Mouse (Mus musculus) heart, adult 2 months (tissue): ENCODE data around the gene Tada1. TPM values are rescaled to one million over a fixed set of nuclear protein-coding genes. Genes with fewer than 3 reads are reported as not detected.

Source experiments
- DNase-seq, 2 experiments: peaks; one replicate each; pipeline ENCODE4 v3.0.0; 2021
- H3K27ac ChIP-seq: fragments of 200-600 bp; 2 replicates; pipeline ENCODE4 v1.8.1; 2022
- H3K27me3 ChIP-seq: fragments of 200-500 bp; 2 replicates; pipeline ENCODE4 v1.6.1; 2012; ENCODE audit warnings: mild to moderate bottlenecking, low read length, inconsistent platforms, mixed read lengths; ENCODE audit not compliant: control insufficient read depth, insufficient read depth
- H3K36me3 ChIP-seq: fragments of 200-500 bp; 2 replicates; pipeline ENCODE4 v1.6.1; 2012; ENCODE audit warnings: low read length, inconsistent platforms; ENCODE audit not compliant: control insufficient read depth, insufficient read depth
- H3K4me1 ChIP-seq: fragments of 200-500 bp; 2 replicates; pipeline ENCODE4 v1.6.1; 2011; ENCODE audit warnings: low read length; ENCODE audit not compliant: control insufficient read depth, insufficient read depth
- H3K4me3 ChIP-seq: fragments of 200-600 bp; 2 replicates; pipeline ENCODE4 v1.8.1; 2022
- H3K79me2 ChIP-seq: fragments of 200-500 bp; replicated peaks from 2 replicates; pipeline ENCODE4 v1.6.1; 2012; ENCODE audit warnings: mild to moderate bottlenecking, inconsistent platforms, low read length, moderate library complexity, mixed read lengths; ENCODE audit not compliant: control insufficient read depth, insufficient read depth
- H3K9ac ChIP-seq: fragments of 200-500 bp; 2 replicates; pipeline ENCODE4 v1.6.1; 2012; ENCODE audit warnings: low read depth, mild to moderate bottlenecking, control low read depth, inconsistent platforms, low read length, mixed read lengths
- CTCF ChIP-seq: fragments of 200-600 bp; IDR thresholded peaks from 2 replicates; pipeline ENCODE4 v1.8.1; 2022; ENCODE audit warnings: antibody characterized with exemption, mild to moderate bottlenecking, moderate library complexity
- EP300 ChIP-seq: fragments of 200-500 bp; IDR thresholded peaks from 2 replicates; pipeline ENCODE4 v1.6.1; 2011; ENCODE audit warnings: low read depth, low read length, control low read depth; ENCODE audit not compliant: insufficient read depth
- POLR2A ChIP-seq: fragments of 200-500 bp; IDR thresholded peaks from 2 replicates; pipeline ENCODE4 v1.6.1; 2011; ENCODE audit warnings: mild to moderate bottlenecking, low read depth, low read length, control low read depth; ENCODE audit not compliant: insufficient read depth
- WGBS: fragments of 180-500 bp; shearing (Covaris S2); methylation state at CpG from one replicate; pipeline ENCODE4 v1.1.7; 2018; 5-methylcytosine and 5-hydroxymethylcytosine counted together
- intact Hi-C: fragments of 180-260 bp; cut with DNase I; formaldehyde crosslinking; loops from one replicate; pipeline ENCODE4 v1.15.1; 2025
- polyA plus RNA-seq: library from polyadenylated mRNA; depleted of rRNA; stranded (reverse); fragments of >200 nt; gene quantifications from 2 replicates; pipeline ENCODE4 v1.2.3, GENCODE M21; 2012
- total RNA-seq, 2 experiments: library from RNA; stranded (reverse); gene quantifications; 2 replicates each; pipeline ENCODE4 v1.2.3; 2021

Gene Tada1
- total and polyA plus RNA-seq, 3 experiments = 6.6 to 9.2 (median 8.5) TPM

DNA sequence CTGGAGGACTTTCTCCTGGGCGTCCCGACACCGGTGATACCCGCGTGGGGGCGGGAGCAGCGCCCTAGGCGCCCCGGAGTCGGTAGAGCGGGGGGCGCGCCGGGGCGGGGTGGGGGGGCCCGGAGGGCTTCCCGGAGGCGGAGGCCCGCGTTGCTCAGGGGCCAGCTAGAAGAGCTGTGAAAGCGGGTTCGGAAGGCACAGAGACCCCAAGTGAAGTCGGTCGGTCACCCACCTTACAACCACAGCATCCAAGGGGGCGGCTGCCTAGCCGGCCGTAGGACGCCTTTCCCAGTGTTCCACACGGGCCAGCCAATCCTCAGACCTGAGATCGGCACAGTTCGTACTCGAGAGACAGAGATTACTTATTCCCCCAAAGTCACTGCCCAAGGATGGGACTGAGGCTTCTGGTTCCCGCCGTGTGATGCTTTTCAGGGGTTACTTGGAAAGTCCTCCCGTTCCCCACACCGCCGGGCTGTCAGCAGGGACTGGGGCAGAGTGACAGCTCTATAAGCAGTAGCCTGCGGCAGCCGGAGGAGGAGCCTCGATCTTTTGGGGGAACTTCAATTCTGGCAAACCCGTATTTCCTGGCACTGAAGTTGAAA is 834 bp downstream of the Tada1 start:
- Histone ChIP-seq H3K4me1 (peaks cover 11% of the 10 kb centered on the region), H3K9ac (peak overlapping the region; percentile 88), H3K27me3 (no peaks in the 10 kb centered on the region), H3K4me3 (peak overlapping the region; percentile 97), H3K36me3 (peaks cover 5% of the 10 kb centered on the region; the same call in 1 of the 2 replicates), H3K79me2 (peaks cover 2% of the 10 kb centered on the region; the same call in 1 of the 2 replicates), H3K27ac (peak overlapping the region; percentile 99)
- peak; percentile 78 for DNase-seq
- TF ChIP-seq CTCF (peak; percentile 19; the same call in 1 of the 2 replicates), POLR2A (peak; percentile 68), EP300 (no peak)
- intact Hi-C loops = loop anchor here (1.0 to 10.0 kb wide), 3 partner anchors 30 to 915 kb away; partner anchors contain the start of genes Dcaf6, Mpc2, Pogk and Pou2f1
- under 1% methylated on average over 37 of the region's 41 CpGs for WGBS

- no peak overlapping the region for H3K4me3 ChIP-seq
- H3K27ac ChIP-seq = no peak overlapping the region
- H3K79me2 ChIP-seq = peaks cover 2% of the 10 kb centered on the region; the same call in 1 of the 2 replicates
- 41% methylated on average over 10 of the region's 10 CpGs for WGBS
- intact Hi-C loops = no loop called here
- H3K9ac ChIP-seq = peak overlapping the region; percentile 26; the same call in 1 of the 2 replicates
- H3K4me1 ChIP-seq = peaks cover 11% of the 10 kb centered on the region
- no peaks in the 10 kb centered on the region for H3K27me3 ChIP-seq
- no peak for DNase-seq
- no peak for TF ChIP-seq POLR2A
- TF ChIP-seq CTCF = no peak
- no peak for TF ChIP-seq EP300
- peaks cover 5% of the 10 kb centered on the region; the same call in 1 of the 2 replicates for H3K36me3 ChIP-seq
Observed at GRCm38 (mm10) chr1:166381336-166381735, 2.4 kb downstream of the Tada1 start.

GRCm38 (mm10) chr1:166381821-166382220 is 2.9 kb downstream of the Tada1 start:
- TF ChIP-seq CTCF (no peak), POLR2A (no peak), EP300 (no peak)
- Histone ChIP-seq H3K79me2 (peaks cover 2% of the 10 kb centered on the region; the same call in 1 of the 2 replicates), H3K9ac (no peak overlapping the region), H3K27ac (no peak overlapping the region), H3K4me1 (peaks cover 11% of the 10 kb centered on the region), H3K27me3 (no peaks in the 10 kb centered on the region), H3K36me3 (peaks cover 5% of the 10 kb centered on the region; the same call in 1 of the 2 replicates), H3K4me3 (no peak overlapping the region)
- WGBS = 43% methylated on average over 5 of the region's 5 CpGs
- intact Hi-C loops = no loop called here
- no peak for DNase-seq

DNA sequence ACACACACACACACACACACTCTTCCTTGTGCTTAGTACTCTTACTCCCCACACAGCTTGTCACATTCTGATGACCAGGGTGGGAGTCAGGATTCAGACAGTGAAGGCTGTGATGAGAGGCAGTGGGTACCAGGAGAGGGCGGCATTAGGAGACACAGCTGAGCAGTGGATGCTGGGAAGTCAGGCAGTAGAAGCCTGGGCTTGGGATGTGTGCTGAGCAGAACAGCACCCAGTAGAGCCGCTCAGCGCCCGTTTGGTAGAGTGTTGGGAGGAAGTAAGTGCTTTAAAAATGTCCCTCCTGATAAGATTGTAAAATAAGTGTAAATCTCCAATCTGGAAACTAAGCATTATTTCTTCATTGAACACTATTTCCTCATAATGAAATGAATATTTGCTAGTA is 3.7 kb downstream of the Tada1 start:
- intact Hi-C loops = no loop called here
- no peaks in the 10 kb centered on the region for H3K27me3 ChIP-seq
- no peak for TF ChIP-seq EP300
- TF ChIP-seq POLR2A = no peak
- no peak for TF ChIP-seq CTCF
- H3K36me3 ChIP-seq = peaks cover 5% of the 10 kb centered on the region; the same call in 1 of the 2 replicates
- no peak for DNase-seq
- H3K9ac ChIP-seq = no peak overlapping the region
- H3K4me3 ChIP-seq = no peak overlapping the region
- H3K4me1 ChIP-seq = peaks cover 11% of the 10 kb centered on the region
- H3K27ac ChIP-seq = no peak overlapping the region
- WGBS = 84% methylated on average over 4 of the region's 4 CpGs
- peaks cover 2% of the 10 kb centered on the region; the same call in 1 of the 2 replicates for H3K79me2 ChIP-seq

DNA sequence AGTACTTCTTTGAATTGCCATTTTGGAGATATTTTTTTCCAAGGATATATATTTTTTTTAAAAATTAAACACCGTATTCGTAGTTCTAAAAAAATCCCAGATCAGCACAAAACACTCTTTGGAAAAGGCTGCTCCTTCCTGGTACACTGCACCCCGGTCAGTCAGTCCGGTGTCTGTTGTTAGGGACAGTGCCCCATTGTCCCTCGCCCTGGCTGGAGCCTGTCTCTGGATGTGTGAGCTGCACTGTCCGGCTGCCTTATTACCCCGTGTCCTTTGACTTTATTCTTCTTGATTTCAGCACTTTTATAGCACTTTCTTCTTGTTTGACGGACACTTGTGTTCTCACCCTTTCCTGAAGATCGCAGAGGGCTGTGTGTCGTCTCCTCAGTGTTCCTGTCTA is 5.7 kb downstream of the Tada1 start:
- no peak overlapping the region for H3K4me3 ChIP-seq
- 95% methylated on average over 10 of the region's 10 CpGs for WGBS
- intact Hi-C loops = no loop called here
- H3K9ac ChIP-seq = no peak overlapping the region
- peaks cover 9% of the 10 kb centered on the region for H3K4me1 ChIP-seq
- H3K27me3 ChIP-seq = no peaks in the 10 kb centered on the region
- H3K79me2 ChIP-seq = peaks cover 2% of the 10 kb centered on the region; the same call in 1 of the 2 replicates
- no peak overlapping the region for H3K27ac ChIP-seq
- TF ChIP-seq EP300 (no peak), POLR2A (no peak), CTCF (no peak)
- peaks cover 5% of the 10 kb centered on the region for H3K36me3 ChIP-seq
- no peak for DNase-seq

DNA sequence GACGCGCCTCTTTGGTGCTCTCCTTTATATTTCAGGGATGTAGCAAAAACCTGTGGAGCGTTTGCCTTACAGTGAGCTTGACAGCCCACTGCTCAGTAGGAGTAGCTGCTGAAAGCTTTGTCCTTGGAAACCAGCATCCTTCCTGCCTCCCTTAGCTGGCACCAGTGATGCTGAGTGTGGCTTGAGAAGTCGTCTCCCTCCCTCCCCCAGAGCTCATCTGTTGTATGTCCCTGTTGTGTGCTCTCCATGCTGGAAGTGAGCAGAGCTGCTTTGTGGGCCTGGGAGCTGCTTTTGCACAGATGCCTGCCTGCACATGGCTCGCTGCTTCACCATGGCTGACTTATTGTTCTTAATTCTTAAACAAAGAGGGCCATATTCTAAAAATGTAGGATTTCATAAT is 6.5 kb downstream of the Tada1 start:
- Histone ChIP-seq H3K4me3 (no peak overlapping the region), H3K9ac (no peak overlapping the region), H3K79me2 (peaks cover 2% of the 10 kb centered on the region; the same call in 1 of the 2 replicates), H3K27me3 (no peaks in the 10 kb centered on the region), H3K27ac (no peak overlapping the region), H3K4me1 (peaks cover 9% of the 10 kb centered on the region), H3K36me3 (peaks cover 4% of the 10 kb centered on the region)
- intact Hi-C loops = no loop called here
- TF ChIP-seq EP300 = no peak
- TF ChIP-seq CTCF = no peak
- no peak for TF ChIP-seq POLR2A
- WGBS = 84% methylated on average over 5 of the region's 5 CpGs
- DNase-seq = no peak
